Mouse (Mus musculus): ENCODE results near the gene A4gnt. TPM values are rescaled to one million over a fixed set of nuclear protein-coding genes. Genes with fewer than 3 reads are reported as not detected.
"Not testable (repeated sequence)": the region's sequence is repeated elsewhere in the genome, so short reads cannot be mapped to it uniquely, and the experiment has no call there.

The A4gnt gene
- polyA plus RNA-seq, 1 experiment from 2014 or later = not detected

DNA sequence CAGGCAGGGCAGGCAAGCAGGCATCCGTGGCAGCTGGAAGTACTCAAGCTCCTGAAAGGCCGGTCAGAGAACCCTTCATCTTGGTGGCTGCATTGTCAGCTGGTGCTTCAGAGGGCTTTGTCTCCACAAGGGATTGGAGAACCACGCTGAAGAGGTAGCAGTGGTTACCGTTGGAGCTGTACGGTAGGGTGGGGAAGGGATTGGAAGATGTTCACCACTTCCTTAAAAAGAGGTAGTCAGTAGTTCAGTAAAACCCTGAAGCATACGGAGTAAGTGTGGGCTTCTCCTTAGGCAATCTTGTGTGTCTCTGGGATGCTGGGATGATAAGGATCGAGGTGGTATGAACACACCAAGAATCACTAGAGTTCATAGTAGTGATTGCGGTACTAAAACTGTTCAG lies 21.2 kb upstream of the A4gnt start:
- Histone ChIP-seq H3K4me1 (ENCODE audit: control insufficient read depth, low read depth, low read length) (no peaks in the 10 kb centered on the region), H3K9me3 (replicated peaks; ENCODE audit: control insufficient read depth, low read length) (no peaks in the 10 kb centered on the region), H3K27me3 (ENCODE audit: control insufficient read depth, insufficient read depth, low read depth, low read length) (no peaks in the 10 kb centered on the region), H3K4me3 (ENCODE audit: low read depth, low read length) (no peak overlapping the region), H3K27ac (ENCODE audit: low read length) (no peak overlapping the region), H3K9ac (ENCODE audit: low read depth, low read length) (no peak overlapping the region), H3K4me2 (ENCODE audit: low read depth, low read length) (no peak overlapping the region), H3K36me3 (ENCODE audit: control insufficient read depth, insufficient read depth) (no peaks in the 10 kb centered on the region)
- 41% methylated on average over 8 of the region's 8 CpGs for WGBS (ENCODE audit: insufficient replicate concordance)
- ATAC-seq (ENCODE audit: low read depth) = no peak

DNA sequence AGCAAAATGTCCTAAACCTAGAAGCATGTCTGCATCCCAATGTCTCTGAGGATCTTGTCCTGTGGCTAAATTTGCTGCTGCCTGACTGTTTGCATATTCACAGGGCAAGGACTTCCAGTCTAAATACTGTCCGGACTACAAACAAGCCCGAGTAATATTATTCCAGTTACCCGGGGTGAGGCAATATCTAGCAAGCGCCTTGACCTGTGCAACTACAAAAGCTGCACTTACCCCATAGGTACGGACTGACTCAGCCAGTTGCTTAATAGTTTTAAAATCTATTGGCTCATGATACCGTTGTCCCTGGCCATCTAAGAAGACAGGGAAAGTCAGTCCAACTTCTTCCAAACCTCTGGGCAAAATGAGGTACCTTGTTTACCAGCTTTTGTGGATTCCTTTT lies 13.2 kb upstream of the A4gnt start:
- not testable (repeated sequence) for H3K27me3 ChIP-seq (ENCODE audit: control insufficient read depth, insufficient read depth, low read depth, low read length); H3K27ac ChIP-seq (ENCODE audit: low read length); H3K4me1 ChIP-seq (ENCODE audit: control insufficient read depth, low read depth, low read length); H3K36me3 ChIP-seq (ENCODE audit: control insufficient read depth, insufficient read depth); H3K4me3 ChIP-seq (ENCODE audit: low read depth, low read length); H3K9ac ChIP-seq (ENCODE audit: low read depth, low read length); ATAC-seq (ENCODE audit: low read depth); H3K9me3 ChIP-seq (replicated peaks; ENCODE audit: control insufficient read depth, low read length); H3K4me2 ChIP-seq (ENCODE audit: low read depth, low read length)
- WGBS (ENCODE audit: insufficient replicate concordance) = 67% methylated on average over 6 of the region's 6 CpGs

DNA sequence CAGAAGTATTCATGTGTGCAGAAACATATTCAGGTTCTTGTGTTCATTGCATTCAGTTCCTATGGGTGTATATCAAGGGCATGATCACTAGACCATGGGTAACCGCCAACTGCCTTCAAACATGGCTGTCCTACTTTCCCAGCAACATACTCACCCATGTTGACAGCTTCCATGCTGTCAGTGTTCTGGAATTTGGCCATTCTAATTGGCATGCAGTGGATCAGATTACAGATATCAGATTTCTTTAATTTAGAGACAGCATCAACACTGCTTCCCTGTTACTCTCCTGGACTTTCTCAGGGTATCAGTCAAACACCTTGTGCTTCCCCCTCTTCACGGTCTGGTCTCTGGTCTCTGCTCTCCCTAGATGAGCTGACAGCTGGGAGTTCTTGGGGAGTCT lies 8.7 kb upstream of the A4gnt start:
- H3K9ac ChIP-seq (ENCODE audit: low read depth, low read length) = no peak overlapping the region
- ATAC-seq (ENCODE audit: low read depth) = no peak
- no peak overlapping the region for H3K4me2 ChIP-seq (ENCODE audit: low read depth, low read length)
- H3K36me3 ChIP-seq (ENCODE audit: control insufficient read depth, insufficient read depth) = no peaks in the 10 kb centered on the region
- H3K4me3 ChIP-seq (ENCODE audit: low read depth, low read length) = no peak overlapping the region
- H3K4me1 ChIP-seq (ENCODE audit: control insufficient read depth, low read depth, low read length) = no peaks in the 10 kb centered on the region
- H3K27ac ChIP-seq (ENCODE audit: low read length) = no peak overlapping the region
- no peaks in the 10 kb centered on the region; the same call in 1 of the 2 replicates for H3K27me3 ChIP-seq (ENCODE audit: control insufficient read depth, insufficient read depth, low read depth, low read length)
- H3K9me3 ChIP-seq (replicated peaks; ENCODE audit: control insufficient read depth, low read length) = no peaks in the 10 kb centered on the region
- 47% methylated on average over 2 of the region's 2 CpGs for WGBS (ENCODE audit: insufficient replicate concordance)

DNA sequence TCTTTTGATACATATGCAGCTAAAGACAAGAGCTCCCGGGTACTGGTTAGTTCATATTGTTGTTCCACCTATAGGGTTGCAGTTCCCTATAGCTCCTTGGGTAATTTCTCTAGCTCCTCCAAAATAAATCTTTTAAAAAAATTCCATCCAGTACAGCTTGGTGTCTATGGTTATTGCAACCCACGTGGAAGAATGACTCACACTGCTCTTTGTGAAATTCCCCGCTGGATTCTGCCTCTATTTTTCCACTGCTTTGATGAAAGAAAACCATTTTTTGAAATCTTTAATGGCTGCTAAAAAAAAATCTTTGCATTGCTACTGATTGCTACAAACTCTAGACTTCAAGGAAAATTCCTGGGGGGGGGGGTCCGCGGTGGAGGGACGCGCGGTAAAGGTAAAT lies 7.4 kb downstream of the A4gnt start:
- no peak overlapping the region for H3K27ac ChIP-seq (ENCODE audit: low read length)
- no peak overlapping the region for H3K4me2 ChIP-seq (ENCODE audit: low read depth, low read length)
- 85% methylated on average over 7 of the region's 8 CpGs for WGBS (ENCODE audit: insufficient replicate concordance)
- H3K4me3 ChIP-seq (ENCODE audit: low read depth, low read length) = no peak overlapping the region
- no peak overlapping the region for H3K9ac ChIP-seq (ENCODE audit: low read depth, low read length)
- H3K9me3 ChIP-seq (replicated peaks; ENCODE audit: control insufficient read depth, low read length) = no peaks in the 10 kb centered on the region
- no peak for ATAC-seq (ENCODE audit: low read depth)
- H3K4me1 ChIP-seq (ENCODE audit: control insufficient read depth, low read depth, low read length) = no peaks in the 10 kb centered on the region
- H3K36me3 ChIP-seq (ENCODE audit: control insufficient read depth, insufficient read depth) = no peaks in the 10 kb centered on the region
- H3K27me3 ChIP-seq (ENCODE audit: control insufficient read depth, insufficient read depth, low read depth, low read length) = no peaks in the 10 kb centered on the region

DNA sequence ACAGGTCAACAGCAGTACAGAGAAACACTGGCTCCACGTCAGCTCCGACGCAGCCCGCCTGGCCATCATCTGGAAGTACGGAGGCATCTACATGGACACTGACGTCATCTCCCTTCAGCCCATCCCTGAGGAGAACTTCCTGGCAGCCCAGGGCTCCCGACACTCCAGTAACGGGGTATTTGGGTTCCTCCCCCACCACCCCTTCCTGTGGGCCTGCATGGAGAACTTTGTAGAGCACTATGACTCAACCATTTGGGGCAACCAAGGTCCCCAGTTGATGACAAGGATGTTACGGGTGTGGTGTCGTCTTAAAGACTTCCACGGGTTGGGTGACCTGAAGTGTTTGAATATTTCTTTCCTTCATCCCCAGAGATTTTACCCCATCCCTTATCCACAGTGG lies 7.9 kb downstream of the A4gnt start:
- Histone ChIP-seq H3K9ac (ENCODE audit: low read depth, low read length) (no peak overlapping the region), H3K27ac (ENCODE audit: low read length) (no peak overlapping the region), H3K9me3 (replicated peaks; ENCODE audit: control insufficient read depth, low read length) (no peaks in the 10 kb centered on the region), H3K4me2 (ENCODE audit: low read depth, low read length) (no peak overlapping the region), H3K4me3 (ENCODE audit: low read depth, low read length) (no peak overlapping the region), H3K4me1 (ENCODE audit: control insufficient read depth, low read depth, low read length) (no peaks in the 10 kb centered on the region), H3K36me3 (ENCODE audit: control insufficient read depth, insufficient read depth) (no peaks in the 10 kb centered on the region), H3K27me3 (ENCODE audit: control insufficient read depth, insufficient read depth, low read depth, low read length) (no peaks in the 10 kb centered on the region)
- ATAC-seq (ENCODE audit: low read depth) = no peak
- WGBS (ENCODE audit: insufficient replicate concordance) = 72% methylated on average over 11 of the region's 11 CpGs

DNA sequence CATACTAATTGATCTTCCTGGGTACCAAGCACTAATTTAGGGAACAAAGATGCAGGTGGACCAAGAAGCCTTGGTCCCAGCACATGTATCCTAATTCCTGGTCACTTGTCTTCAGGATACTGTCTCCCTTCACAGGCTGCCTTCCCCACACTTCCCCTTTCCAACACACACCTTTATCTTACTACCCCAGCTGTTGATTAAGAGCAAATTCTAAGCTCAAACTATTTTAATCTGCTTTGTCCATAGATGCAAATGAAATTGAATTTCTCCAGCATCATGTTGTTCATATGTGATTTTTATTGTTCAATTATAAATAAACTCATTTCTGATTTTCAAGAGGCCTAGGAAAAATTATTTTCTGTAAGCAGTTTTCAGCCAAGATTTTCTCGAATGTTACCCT lies 9.7 kb downstream of the A4gnt start:
- no peaks in the 10 kb centered on the region for H3K4me1 ChIP-seq (ENCODE audit: control insufficient read depth, low read depth, low read length)
- H3K36me3 ChIP-seq (ENCODE audit: control insufficient read depth, insufficient read depth) = no peaks in the 10 kb centered on the region
- H3K9ac ChIP-seq (ENCODE audit: low read depth, low read length) = no peak overlapping the region
- WGBS (ENCODE audit: insufficient replicate concordance) = 41% methylated on average over 1 of the region's 1 CpGs
- no peak for ATAC-seq (ENCODE audit: low read depth)
- no peak overlapping the region for H3K4me3 ChIP-seq (ENCODE audit: low read depth, low read length)
- H3K4me2 ChIP-seq (ENCODE audit: low read depth, low read length) = no peak overlapping the region
- H3K27me3 ChIP-seq (ENCODE audit: control insufficient read depth, insufficient read depth, low read depth, low read length) = no peaks in the 10 kb centered on the region
- H3K9me3 ChIP-seq (replicated peaks; ENCODE audit: control insufficient read depth, low read length) = no peaks in the 10 kb centered on the region
- H3K27ac ChIP-seq (ENCODE audit: low read length) = no peak overlapping the region

DNA sequence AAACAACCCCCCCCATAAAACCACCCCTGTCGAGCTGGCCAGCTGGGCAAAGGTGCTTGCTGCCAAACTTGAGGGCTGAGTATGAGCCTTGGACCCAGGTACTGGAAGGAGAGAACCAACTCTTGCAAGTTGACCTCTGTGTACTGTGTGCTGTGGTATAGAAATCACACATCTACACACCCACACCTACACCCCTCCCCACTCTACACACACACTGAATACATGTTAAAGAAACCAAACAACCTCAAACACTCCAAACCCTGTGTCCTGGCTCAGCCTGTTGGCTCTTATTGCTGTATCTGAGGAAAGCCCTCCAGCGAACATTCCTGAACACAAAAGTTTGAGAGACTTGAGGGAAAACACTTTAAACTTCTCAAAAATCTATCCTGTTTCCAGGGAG lies 10.7 kb downstream of the A4gnt start:
- Histone ChIP-seq H3K9me3 (replicated peaks; ENCODE audit: control insufficient read depth, low read length) (no peaks in the 10 kb centered on the region), H3K27me3 (ENCODE audit: control insufficient read depth, insufficient read depth, low read depth, low read length) (no peaks in the 10 kb centered on the region), H3K27ac (ENCODE audit: low read length) (no peak overlapping the region), H3K4me3 (ENCODE audit: low read depth, low read length) (no peak overlapping the region), H3K4me2 (ENCODE audit: low read depth, low read length) (no peak overlapping the region), H3K4me1 (ENCODE audit: control insufficient read depth, low read depth, low read length) (no peaks in the 10 kb centered on the region), H3K9ac (ENCODE audit: low read depth, low read length) (no peak overlapping the region), H3K36me3 (ENCODE audit: control insufficient read depth, insufficient read depth) (no peaks in the 10 kb centered on the region)
- no peak for ATAC-seq (ENCODE audit: low read depth)
- WGBS (ENCODE audit: insufficient replicate concordance) = 34% methylated on average over 2 of the region's 2 CpGs

DNA sequence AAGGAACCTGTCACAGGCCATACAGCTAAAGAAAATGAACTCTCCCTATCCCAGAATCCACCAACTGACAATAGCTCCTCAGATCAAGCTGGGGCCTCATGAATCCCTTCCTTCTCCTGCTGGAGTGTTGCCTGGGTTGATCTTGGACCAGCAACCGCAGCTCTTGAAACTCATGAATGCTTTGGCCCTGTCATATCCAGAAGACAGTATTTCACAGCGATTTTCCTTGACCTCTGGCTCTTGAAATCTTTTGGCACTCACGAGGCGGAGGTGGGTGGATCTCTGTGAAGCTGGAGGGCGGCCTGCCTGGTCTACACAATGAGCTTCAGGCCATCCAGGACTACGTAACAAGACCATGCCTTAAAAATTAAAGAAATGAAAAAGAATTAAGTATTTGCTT lies 11.8 kb downstream of the A4gnt start:
- WGBS (ENCODE audit: insufficient replicate concordance) = 59% methylated on average over 6 of the region's 6 CpGs
- Histone ChIP-seq H3K27me3 (ENCODE audit: control insufficient read depth, insufficient read depth, low read depth, low read length) (peaks cover 2% of the 10 kb centered on the region), H3K36me3 (ENCODE audit: control insufficient read depth, insufficient read depth) (no peaks in the 10 kb centered on the region), H3K9me3 (replicated peaks; ENCODE audit: control insufficient read depth, low read length) (no peaks in the 10 kb centered on the region), H3K4me3 (ENCODE audit: low read depth, low read length) (no peak overlapping the region), H3K9ac (ENCODE audit: low read depth, low read length) (no peak overlapping the region), H3K4me1 (ENCODE audit: control insufficient read depth, low read depth, low read length) (no peaks in the 10 kb centered on the region), H3K4me2 (ENCODE audit: low read depth, low read length) (no peak overlapping the region), H3K27ac (ENCODE audit: low read length) (no peak overlapping the region)
- ATAC-seq (ENCODE audit: low read depth) = no peak

DNA sequence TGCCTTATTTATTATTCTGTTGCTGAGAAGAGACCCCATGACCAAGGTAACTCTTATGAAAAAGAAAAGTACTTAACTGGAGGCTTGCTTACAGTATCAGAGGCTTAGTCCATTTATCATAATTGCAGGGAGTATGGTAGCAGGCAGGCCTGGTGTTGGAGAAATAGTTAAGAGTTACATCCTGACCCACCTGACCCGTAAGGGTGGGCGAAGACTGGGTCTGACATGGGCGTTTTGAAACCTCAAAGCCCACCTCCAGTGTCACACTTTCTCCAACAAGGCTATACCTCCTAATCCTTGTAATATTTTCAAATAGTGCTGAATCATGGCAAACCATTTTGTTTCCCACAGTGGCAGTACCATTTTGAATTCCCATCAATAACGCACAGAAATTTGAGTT lies 16.3 kb downstream of the A4gnt start:
- no peaks in the 10 kb centered on the region for H3K4me1 ChIP-seq (ENCODE audit: control insufficient read depth, low read depth, low read length)
- ATAC-seq (ENCODE audit: low read depth) = no peak
- no peak overlapping the region for H3K4me3 ChIP-seq (ENCODE audit: low read depth, low read length)
- H3K9ac ChIP-seq (ENCODE audit: low read depth, low read length) = no peak overlapping the region
- H3K36me3 ChIP-seq (ENCODE audit: control insufficient read depth, insufficient read depth) = no peaks in the 10 kb centered on the region
- peaks cover 13% of the 10 kb centered on the region for H3K27me3 ChIP-seq (ENCODE audit: control insufficient read depth, insufficient read depth, low read depth, low read length)
- no peak overlapping the region for H3K4me2 ChIP-seq (ENCODE audit: low read depth, low read length)
- H3K27ac ChIP-seq (ENCODE audit: low read length) = no peak overlapping the region
- 63% methylated on average over 4 of the region's 4 CpGs for WGBS (ENCODE audit: insufficient replicate concordance)
- H3K9me3 ChIP-seq (replicated peaks; ENCODE audit: control insufficient read depth, low read length) = no peaks in the 10 kb centered on the region

All from liver, embryonic 16.5 days (tissue).